Comparison of ENCODE assay signal across 8 mouse cellular contexts in genomic region chr3:89448720-89449537, GRCm38 (mm10). TPM values are rescaled to one million over a fixed set of nuclear protein-coding genes. Genes with fewer than 3 reads are reported as not detected.
DNase-seq lines count a peak whose midpoint lies in the region; ATAC-seq and TF ChIP-seq lines count a peak whose summit lies in the region.

No protein-coding gene starts in this region.

- ATAC-seq in lung, embryonic 15.5 days (ENCODE audit: borderline replicate concordance, extremely low read depth, low FRiP score, low TSS enrichment) = peak; percentile 79
- ATAC-seq in kidney, embryonic 14.5 days (ENCODE audit: low FRiP score, low TSS enrichment) = peak; percentile 24; the same call in 1 of the 2 replicates

- H3K4me3 ChIP-seq in lung, embryonic 15.5 days = no peak overlapping the region
- H3K4me3 ChIP-seq in gastrocnemius, adult 2 months = no peak overlapping the region
- no peak overlapping the region for H3K4me3 ChIP-seq in kidney, embryonic 14.5 days (ENCODE audit: low read length)
- peak overlapping the region; percentile 87 for H3K4me3 ChIP-seq in megakaryocyte, embryonic 14.5 days (replicated peaks)

- H3K9me3 ChIP-seq in lung, embryonic 15.5 days = no peaks in the 10 kb centered on the region
- H3K9me3 ChIP-seq in kidney, embryonic 14.5 days (ENCODE audit: control insufficient read depth, low read length) = no peaks in the 10 kb centered on the region
- no peaks in the 10 kb centered on the region for H3K9me3 ChIP-seq in megakaryocyte, embryonic 14.5 days

- no peak overlapping the region; the same call in 1 of the 2 replicates for H3K9ac ChIP-seq in lung, embryonic 15.5 days
- H3K9ac ChIP-seq in kidney, embryonic 14.5 days (ENCODE audit: low read depth, low read length) = no peak overlapping the region

- no peaks in the 10 kb centered on the region for H3K27me3 ChIP-seq in lung, embryonic 15.5 days
- no peaks in the 10 kb centered on the region for H3K27me3 ChIP-seq in kidney, embryonic 14.5 days (ENCODE audit: control insufficient read depth, insufficient read depth, low read length)
- no peaks in the 10 kb centered on the region for H3K27me3 ChIP-seq in megakaryocyte, embryonic 14.5 days (replicated peaks)

- intact Hi-C loops in gastrocnemius, adult 2 months (cut with DNase I) = no loop called here

- 40% methylated on average over 13 of the region's 13 CpGs for WGBS in lung, embryonic 15.5 days
- 66% methylated on average over 13 of the region's 13 CpGs for WGBS in kidney, embryonic 14.5 days

- no peak for TF ChIP-seq CTCF in gastrocnemius, adult 2 months (IDR thresholded peaks at IDR 0.05)

- peaks cover 7% of the 10 kb centered on the region for H3K36me3 ChIP-seq in lung, embryonic 15.5 days
- peaks cover 13% of the 10 kb centered on the region; the same call in 1 of the 2 replicates for H3K36me3 ChIP-seq in kidney, embryonic 14.5 days (ENCODE audit: control insufficient read depth, insufficient read depth, low read length)
- H3K36me3 ChIP-seq in megakaryocyte, embryonic 14.5 days (replicated peaks; ENCODE audit: low read length) = peaks cover 56% of the 10 kb centered on the region

- peak overlapping the region; percentile 47 for H3K27ac ChIP-seq in lung, embryonic 15.5 days
- peak overlapping the region; percentile 63 for H3K27ac ChIP-seq in gastrocnemius, adult 2 months
- H3K27ac ChIP-seq in kidney, embryonic 14.5 days (ENCODE audit: low read depth, low read length) = 0 out of 2 replicates have a peak overlapping the region, but pooled peaks have one; percentile 19

- DNase-seq in lung, adult 18-20 months = no peak
- peak; percentile 91 for DNase-seq in MN1 (ENCODE audit: low spot score)
- DNase-seq in gastrocnemius, adult 2 months = peak; percentile 82
- DNase-seq in left cerebral cortex, adult 18-20 months (ENCODE audit: low spot score in 2 of 2) = no peak
- DNase-seq in left cerebral cortex, adult 11 months (ENCODE audit: low spot score) = no peak

- H3K4me1 ChIP-seq in lung, embryonic 15.5 days = peaks cover 31% of the 10 kb centered on the region
- H3K4me1 ChIP-seq in kidney, embryonic 14.5 days (ENCODE audit: control insufficient read depth, insufficient read depth, low read length) = peaks cover 4% of the 10 kb centered on the region; the same call in 1 of the 2 replicates
- peaks cover 57% of the 10 kb centered on the region for H3K4me1 ChIP-seq in megakaryocyte, embryonic 14.5 days

- peak overlapping the region; percentile 26; the same call in 1 of the 2 replicates for H3K4me2 ChIP-seq in lung, embryonic 15.5 days
- no peak overlapping the region for H3K4me2 ChIP-seq in kidney, embryonic 14.5 days (replicated peaks; ENCODE audit: low read depth, low read length)

RNA-seq across cellular contexts. Expression of gene Pmvk, which starts 5.4 kb away (rescaled TPM):
- 48.0 and 50.5 TPM in 2 replicates for polyA plus RNA-seq in lung, embryonic 15.5 days (2015; fragmentation: Nextera tagmentation; extraction: Ambion mirVana)
- 10 to 100 TPM in 1 of 2 experiments, 1 to 10 TPM in 1; 6.3 to 11.1 TPM for total RNA-seq in gastrocnemius, adult 2 months (2021)
- 53.8 and 60.4 TPM in 2 replicates for polyA plus RNA-seq in kidney, embryonic 14.5 days (2014; fragmentation: Nextera tagmentation; extraction: Ambion mirVana)
- 10.7 and 35.6 TPM in 2 replicates for polyA plus RNA-seq in megakaryocyte, embryonic 14.5 days (2012; ENCODE audit: insufficient read depth, low replicate concordance)
- total RNA-seq in left cerebral cortex, adult 18-20 months (2021) = 10 to 100 TPM; 37.8 to 38.3 TPM

RNA-seq across cellular contexts. Expression of gene Pbxip1, which starts 12.4 kb away (rescaled TPM):
- 32.6 and 35.0 TPM in 2 replicates for polyA plus RNA-seq in lung, embryonic 15.5 days (2015; fragmentation: Nextera tagmentation; extraction: Ambion mirVana)
- 100 to 1,000 TPM; 202 to 227 TPM for total RNA-seq in gastrocnemius, adult 2 months (2021)
- 15.5 and 19.4 TPM in 2 replicates for polyA plus RNA-seq in kidney, embryonic 14.5 days (2014; fragmentation: Nextera tagmentation; extraction: Ambion mirVana)
- 23.0 and 29.3 TPM in 2 replicates for polyA plus RNA-seq in megakaryocyte, embryonic 14.5 days (2012; ENCODE audit: insufficient read depth, low replicate concordance)
- 10 to 100 TPM; 33.9 to 34.4 TPM for total RNA-seq in left cerebral cortex, adult 18-20 months (2021)

RNA-seq across cellular contexts. Expression of gene Pygo2, which starts 18.9 kb away (rescaled TPM):
- 40.6 and 41.1 TPM in 2 replicates for polyA plus RNA-seq in lung, embryonic 15.5 days (2015; fragmentation: Nextera tagmentation; extraction: Ambion mirVana)
- total RNA-seq in gastrocnemius, adult 2 months (2021) = 10 to 100 TPM in 1 of 2 experiments, 1 to 10 TPM in 1; 9.5 to 10.1 TPM
- polyA plus RNA-seq in kidney, embryonic 14.5 days (2014; fragmentation: Nextera tagmentation; extraction: Ambion mirVana) = 45.7 and 53.0 TPM in 2 replicates
- 35.3 and 137 TPM in 2 replicates for polyA plus RNA-seq in megakaryocyte, embryonic 14.5 days (2012; ENCODE audit: insufficient read depth, low replicate concordance)
- total RNA-seq in left cerebral cortex, adult 18-20 months (2021) = 10 to 100 TPM; 57.2 to 66.1 TPM

RNA-seq across cellular contexts. Expression of gene Shc1, which starts 30.7 kb away (rescaled TPM):
- polyA plus RNA-seq in lung, embryonic 15.5 days (2015; fragmentation: Nextera tagmentation; extraction: Ambion mirVana) = 108 and 111 TPM in 2 replicates
- total RNA-seq in gastrocnemius, adult 2 months (2021) = 10 to 100 TPM; 15.0 to 17.2 TPM
- 42.8 and 64.0 TPM in 2 replicates for polyA plus RNA-seq in kidney, embryonic 14.5 days (2014; fragmentation: Nextera tagmentation; extraction: Ambion mirVana)
- polyA plus RNA-seq in megakaryocyte, embryonic 14.5 days (2012; ENCODE audit: insufficient read depth, low replicate concordance) = 22.7 and 67.6 TPM in 2 replicates
- total RNA-seq in left cerebral cortex, adult 18-20 months (2021) = 10 to 100 TPM; 15.0 to 15.6 TPM

RNA-seq across cellular contexts. Expression of gene Cks1b, which starts 30.7 kb away (rescaled TPM):
- 556 and 595 TPM in 2 replicates for polyA plus RNA-seq in lung, embryonic 15.5 days (2015; fragmentation: Nextera tagmentation; extraction: Ambion mirVana)
- 1 to 10 TPM; 1.8 to 2.5 TPM for total RNA-seq in gastrocnemius, adult 2 months (2021)
- polyA plus RNA-seq in kidney, embryonic 14.5 days (2014; fragmentation: Nextera tagmentation; extraction: Ambion mirVana) = 632 and 773 TPM in 2 replicates
- 16.4 and 53.9 TPM in 2 replicates for polyA plus RNA-seq in megakaryocyte, embryonic 14.5 days (2012; ENCODE audit: insufficient read depth, low replicate concordance)
- total RNA-seq in left cerebral cortex, adult 18-20 months (2021) = 1 to 10 TPM; 2.2 to 2.7 TPM

Comparison
In these comparisons a context has a peak if more than half of its experiments do, and no peak if none do; other contexts are left out.
1. DNase-seq: peak in MN1 (single experiment) and gastrocnemius, adult 2 months (single experiment); none in lung, adult 18-20 months (0 of 2), left cerebral cortex, adult 18-20 months (0 of 2) and left cerebral cortex, adult 11 months (single experiment).
2. Peak in every context shown above with its lines, with median percentiles within 50 percentile points of each other: H3K27ac ChIP-seq.